Mouse (Mus musculus): ENCODE results near the gene D10Wsu102e. TPM values are rescaled to one million over a fixed set of nuclear protein-coding genes. Genes with fewer than 3 reads are reported as not detected.
"Not testable (repeated sequence)": the region's sequence is repeated elsewhere in the genome, so short reads cannot be mapped to it uniquely, and the experiment has no call there.

D10Wsu102e gene
- polyA plus RNA-seq, 1 experiment from 2014 or later = 0.23 TPM

DNA sequence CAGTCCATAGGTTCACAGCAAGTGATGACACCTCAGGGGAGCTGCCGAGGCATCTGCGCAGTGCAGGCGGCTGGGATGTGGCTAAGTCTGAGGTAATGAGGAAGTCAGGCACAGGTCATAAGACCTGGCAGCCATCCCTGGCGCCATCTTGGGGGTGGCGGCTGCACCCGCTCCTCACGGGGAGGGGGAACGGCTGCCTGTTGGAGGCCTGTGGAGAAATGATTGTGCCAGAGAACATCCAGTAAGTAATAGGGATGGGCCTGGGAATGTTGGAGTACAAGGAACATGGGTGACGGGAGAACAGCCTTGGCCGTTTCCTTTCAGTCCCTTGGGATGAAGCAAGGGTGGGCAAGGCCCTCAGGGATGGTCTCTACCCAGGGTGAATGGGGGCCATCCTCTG is 47.1 kb downstream of the D10Wsu102e start:
- H3K9ac ChIP-seq (ENCODE audit: low read length) = no peak overlapping the region
- H3K9me3 ChIP-seq (ENCODE audit: control insufficient read depth, low read length) = no peaks in the 10 kb centered on the region
- 96% methylated on average over 10 of the region's 10 CpGs for WGBS
- H3K27me3 ChIP-seq (ENCODE audit: control insufficient read depth, insufficient read depth, low read length) = no peaks in the 10 kb centered on the region
- DNase-seq (ENCODE audit: low spot score) (no peak), ATAC-seq (ENCODE audit: low FRiP score, low TSS enrichment) (no peak)
- no peak overlapping the region for H3K4me2 ChIP-seq (replicated peaks; ENCODE audit: low read depth)
- H3K36me3 ChIP-seq (ENCODE audit: control insufficient read depth, insufficient read depth, low read length) = no peaks in the 10 kb centered on the region
- H3K4me3 ChIP-seq (ENCODE audit: low read depth, low read length) = no peak overlapping the region
- no peak overlapping the region for H3K27ac ChIP-seq (replicated peaks)
- TF ChIP-seq EP300 (optimal IDR thresholded peaks at IDR 0.05) (no peak), CTCF (IDR thresholded peaks at IDR 0.05; ENCODE audit: low read depth) (no peak)
- H3K4me1 ChIP-seq (replicated peaks; ENCODE audit: control insufficient read depth, insufficient read depth) = no peaks in the 10 kb centered on the region

GRCm38 (mm10) chr10:83418466-83418865 is 58.4 kb downstream of the D10Wsu102e start:
- H3K27me3 ChIP-seq (ENCODE audit: control insufficient read depth, insufficient read depth, low read length); H3K4me1 ChIP-seq (replicated peaks; ENCODE audit: control insufficient read depth, insufficient read depth); H3K27ac ChIP-seq (replicated peaks); H3K4me3 ChIP-seq (ENCODE audit: low read depth, low read length); H3K36me3 ChIP-seq (ENCODE audit: control insufficient read depth, insufficient read depth, low read length); H3K9ac ChIP-seq (ENCODE audit: low read length); DNase-seq (ENCODE audit: low spot score); H3K4me2 ChIP-seq (replicated peaks; ENCODE audit: low read depth); ATAC-seq (ENCODE audit: low FRiP score, low TSS enrichment); H3K9me3 ChIP-seq (ENCODE audit: control insufficient read depth, low read length): not testable (repeated sequence)
- WGBS = 94% methylated on average over 16 of the region's 16 CpGs

DNA sequence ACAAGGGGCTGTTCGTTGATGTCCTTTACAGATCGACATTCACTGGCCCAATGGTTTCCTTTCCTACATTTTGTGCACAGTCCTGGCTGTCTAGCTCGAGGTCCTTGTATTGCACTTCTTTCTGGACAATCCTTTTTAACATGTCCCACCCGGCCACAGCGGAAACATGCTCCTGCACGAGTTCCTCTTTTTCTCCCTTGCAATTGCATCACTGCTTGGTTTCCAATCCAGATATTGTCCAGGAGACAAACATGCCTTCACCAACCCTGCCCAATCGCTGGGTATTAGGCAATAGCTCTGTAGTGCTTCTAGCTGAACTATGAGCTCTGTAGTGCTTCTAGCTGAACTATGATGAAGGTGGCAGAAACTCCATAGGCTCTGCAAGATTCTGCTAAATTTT is 88.6 kb downstream of the D10Wsu102e start:
- 93% methylated on average over 7 of the region's 7 CpGs for WGBS

DNA sequence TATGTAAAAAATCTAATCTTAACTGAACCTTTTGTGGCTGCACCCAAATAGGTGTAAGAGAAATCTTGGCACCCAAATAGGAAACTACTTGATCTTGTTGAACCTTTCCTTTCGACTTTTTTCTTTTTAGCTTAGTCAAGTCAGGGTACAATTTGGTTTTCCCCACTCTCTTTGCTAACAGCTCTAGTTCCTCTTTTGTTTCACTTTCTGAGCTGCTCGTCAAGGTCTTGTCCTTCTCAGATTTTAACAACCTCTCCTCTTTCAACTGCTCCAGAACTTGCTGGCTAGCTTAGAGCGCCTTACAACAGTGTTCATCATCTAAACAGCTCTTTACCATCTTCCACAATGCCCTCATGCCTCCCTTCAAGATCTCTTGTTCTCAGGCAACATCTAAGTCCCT is 97.5 kb downstream of the D10Wsu102e start:
- Histone ChIP-seq H3K4me3 (ENCODE audit: low read depth, low read length) (no peak overlapping the region), H3K27ac (replicated peaks) (no peak overlapping the region), H3K27me3 (ENCODE audit: control insufficient read depth, insufficient read depth, low read length) (no peaks in the 10 kb centered on the region), H3K9me3 (ENCODE audit: control insufficient read depth, low read length) (0 out of 2 replicates have a peak, but pooled peaks cover 2% of the 10 kb centered on the region), H3K36me3 (ENCODE audit: control insufficient read depth, insufficient read depth, low read length) (no peaks in the 10 kb centered on the region), H3K4me1 (replicated peaks; ENCODE audit: control insufficient read depth, insufficient read depth) (no peaks in the 10 kb centered on the region), H3K9ac (ENCODE audit: low read length) (no peak overlapping the region), H3K4me2 (replicated peaks; ENCODE audit: low read depth) (no peak overlapping the region)
- WGBS = 88% methylated on average over 3 of the region's 3 CpGs
- ATAC-seq (ENCODE audit: low FRiP score, low TSS enrichment) (no peak), DNase-seq (ENCODE audit: low spot score) (no peak)
- no peak for TF ChIP-seq EP300 (optimal IDR thresholded peaks at IDR 0.05)
- TF ChIP-seq CTCF (IDR thresholded peaks at IDR 0.05; ENCODE audit: low read depth) = no peak

More for the DNA sequence above, 88.6 kb downstream of the D10Wsu102e start:
- Histone ChIP-seq H3K9ac (ENCODE audit: low read length) (no peak overlapping the region), H3K4me1 (replicated peaks; ENCODE audit: control insufficient read depth, insufficient read depth) (no peaks in the 10 kb centered on the region), H3K4me3 (ENCODE audit: low read depth, low read length) (no peak overlapping the region), H3K27me3 (ENCODE audit: control insufficient read depth, insufficient read depth, low read length) (no peaks in the 10 kb centered on the region), H3K36me3 (ENCODE audit: control insufficient read depth, insufficient read depth, low read length) (no peaks in the 10 kb centered on the region), H3K27ac (replicated peaks) (no peak overlapping the region), H3K9me3 (ENCODE audit: control insufficient read depth, low read length) (peaks cover 2% of the 10 kb centered on the region; the same call in 1 of the 2 replicates), H3K4me2 (replicated peaks; ENCODE audit: low read depth) (no peak overlapping the region)
- TF ChIP-seq EP300 (optimal IDR thresholded peaks at IDR 0.05) (no peak), CTCF (IDR thresholded peaks at IDR 0.05; ENCODE audit: low read depth) (no peak)
- ATAC-seq (ENCODE audit: low FRiP score, low TSS enrichment) (no peak), DNase-seq (ENCODE audit: low spot score) (no peak)

DNA sequence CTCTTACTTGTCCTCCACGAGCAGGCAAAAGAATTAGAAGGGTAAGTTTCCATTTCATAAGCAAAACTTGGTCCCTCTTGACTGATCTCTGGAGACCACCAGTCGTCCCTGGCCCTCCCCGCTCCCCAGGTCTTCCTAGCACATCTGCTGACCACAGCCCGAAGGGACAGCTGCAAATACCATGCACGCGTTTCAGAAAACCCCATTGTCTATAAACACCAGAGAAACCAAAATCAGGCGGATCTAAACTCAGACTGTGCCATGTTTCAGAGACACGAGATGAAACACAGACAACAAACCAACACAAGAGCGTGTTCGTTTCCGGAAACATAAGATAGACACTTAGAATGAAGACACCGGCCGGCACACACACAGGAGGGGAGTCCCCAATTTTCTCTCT is 115.2 kb downstream of the D10Wsu102e start:
- Histone ChIP-seq H3K4me1 (replicated peaks; ENCODE audit: control insufficient read depth, insufficient read depth) (no peaks in the 10 kb centered on the region), H3K27me3 (ENCODE audit: control insufficient read depth, insufficient read depth, low read length) (no peaks in the 10 kb centered on the region), H3K27ac (replicated peaks) (no peak overlapping the region), H3K4me3 (ENCODE audit: low read depth, low read length) (no peak overlapping the region), H3K4me2 (replicated peaks; ENCODE audit: low read depth) (no peak overlapping the region), H3K9me3 (ENCODE audit: control insufficient read depth, low read length) (no peaks in the 10 kb centered on the region), H3K9ac (ENCODE audit: low read length) (no peak overlapping the region), H3K36me3 (ENCODE audit: control insufficient read depth, insufficient read depth, low read length) (no peaks in the 10 kb centered on the region)
- ATAC-seq (ENCODE audit: low FRiP score, low TSS enrichment) (no peak), DNase-seq (ENCODE audit: low spot score) (no peak)
- no peak for TF ChIP-seq EP300 (optimal IDR thresholded peaks at IDR 0.05)
- no peak for TF ChIP-seq CTCF (IDR thresholded peaks at IDR 0.05; ENCODE audit: low read depth)
- WGBS = 93% methylated on average over 13 of the region's 13 CpGs

GRCm38 (mm10) chr10:83477286-83477685 is 117.3 kb downstream of the D10Wsu102e start:
- Histone ChIP-seq H3K36me3 (ENCODE audit: control insufficient read depth, insufficient read depth, low read length) (no peaks in the 10 kb centered on the region), H3K27me3 (ENCODE audit: control insufficient read depth, insufficient read depth, low read length) (no peaks in the 10 kb centered on the region), H3K9me3 (ENCODE audit: control insufficient read depth, low read length) (no peaks in the 10 kb centered on the region), H3K27ac (replicated peaks) (no peak overlapping the region), H3K4me2 (replicated peaks; ENCODE audit: low read depth) (no peak overlapping the region), H3K4me3 (ENCODE audit: low read depth, low read length) (no peak overlapping the region), H3K9ac (ENCODE audit: low read length) (no peak overlapping the region), H3K4me1 (replicated peaks; ENCODE audit: control insufficient read depth, insufficient read depth) (no peaks in the 10 kb centered on the region)
- DNase-seq (ENCODE audit: low spot score) = no peak
- TF ChIP-seq CTCF (IDR thresholded peaks at IDR 0.05; ENCODE audit: low read depth) = no peak
- TF ChIP-seq EP300 (optimal IDR thresholded peaks at IDR 0.05) = no peak
- ATAC-seq (ENCODE audit: low FRiP score, low TSS enrichment) = no peak
- WGBS = 85% methylated on average over 5 of the region's 5 CpGs
